Mouse (Mus musculus) ES-E14 (cell line): Measurements from ENCODE around the gene Psmd12. TPM values are rescaled to one million over a fixed set of nuclear protein-coding genes. Genes with fewer than 3 reads are reported as not detected.

Experiments
- total RNA-seq: library from RNA; depleted of rRNA; stranded (reverse); fragments of 300-350 nt; gene quantifications from 2 replicates; pipeline ENCODE4 v1.2.3, GENCODE M21; 2012; rRNA removed

Psmd12 gene
- total RNA-seq, 1 experiment, result 140 TPM

Other genes with a start within 250 kb of the Psmd12 start
- gene Pitpnc1, start 8.8 kb upstream of the Psmd12 start, total RNA-seq, result 37.3 and 42.9 TPM in 2 replicates
- gene Helz, start 68.4 kb downstream of the Psmd12 start, total RNA-seq, result 40.1 and 43.5 TPM in 2 replicates
- gene Cacng1, start 237.0 kb downstream of the Psmd12 start, total RNA-seq, result 0.22 TPM in 1 of 2 replicates, not detected in the other